Mouse (Mus musculus): ENCODE results near the gene Hikeshi. TPM values are rescaled to one million over a fixed set of nuclear protein-coding genes. Genes with fewer than 3 reads are reported as not detected.

The Hikeshi gene
- total and polyA plus RNA-seq, 3 experiments: 66.6 to 126 (median 67.5) TPM

GRCm38 (mm10) chr7:89903007-89903406, 38.0 kb downstream of the Hikeshi start:
- H3K4me3 ChIP-seq (replicated peaks in 1 of 3; ENCODE audit: low read depth in 2 of 3, low read length in 2 of 3, poor library complexity in 1 of 3): no peak overlapping the region
- H3K9ac ChIP-seq (ENCODE audit: insufficient read depth, low read depth): no peak overlapping the region
- no peaks in the 10 kb centered on the region for H3K9me3 ChIP-seq (replicated peaks; ENCODE audit: low read length)
- no peaks in the 10 kb centered on the region for H3K27me3 ChIP-seq (replicated peaks)
- H3K27ac ChIP-seq (ENCODE audit: insufficient read depth, low read depth): no peak overlapping the region
- no peaks in the 10 kb centered on the region for H3K79me2 ChIP-seq (replicated peaks; ENCODE audit: control insufficient read depth, extremely low read depth, insufficient read depth, poor library complexity, severe bottlenecking)
- no peaks in the 10 kb centered on the region for H3K36me3 ChIP-seq (replicated peaks in 1 of 2; ENCODE audit: control insufficient read depth in 1 of 2, insufficient read depth in 1 of 2, low read length in 1 of 2)
- no peak overlapping the region for H3K4me2 ChIP-seq (ENCODE audit: insufficient read depth, low read depth, poor library complexity, severe bottlenecking)
- no peak for TF ChIP-seq ZNF384 (IDR thresholded peaks at IDR 0.05; ENCODE audit: low read depth, low read length)
- TF ChIP-seq TBP (conservative IDR thresholded peaks at IDR 0.05; ENCODE audit: low read depth, low read length): no peak
- TF ChIP-seq SMC3 (IDR thresholded peaks at IDR 0.05; ENCODE audit: low read depth, low read length): no peak
- TF ChIP-seq USF1 (IDR thresholded peaks at IDR 0.05; ENCODE audit: low read depth, low read length): no peak
- TF ChIP-seq CTCF (conservative IDR thresholded peaks at IDR 0.05 in 1 of 2, IDR thresholded peaks at IDR 0.05 in 1 of 2; ENCODE audit: low read depth in 2 of 2, low read length in 2 of 2): no peak
- TF ChIP-seq KAT2A (IDR thresholded peaks at IDR 0.05; ENCODE audit: insufficient replicate concordance, low read length): no peak
- no peak for TF ChIP-seq TCF12 (IDR thresholded peaks at IDR 0.05; ENCODE audit: low read depth, low read length)
- no peak for TF ChIP-seq CHD1 (IDR thresholded peaks at IDR 0.05; ENCODE audit: low read depth, low read length)
- no peak for TF ChIP-seq POLR2A (IDR thresholded peaks at IDR 0.05; ENCODE audit: low read depth, low read length)
- TF ChIP-seq NELFE (IDR thresholded peaks at IDR 0.05; ENCODE audit: low read depth, low read length): no peak
- TF ChIP-seq GABPA (IDR thresholded peaks at IDR 0.05; ENCODE audit: insufficient replicate concordance, low read depth, low read length): no peak
- no peak for TF ChIP-seq ZC3H11A (IDR thresholded peaks at IDR 0.05; ENCODE audit: low read depth, low read length)
- TF ChIP-seq USF2 (conservative IDR thresholded peaks at IDR 0.05; ENCODE audit: low read depth, low read length): no peak
- in situ Hi-C loops (cut with MboI; ENCODE audit: low pct_ligation_motif_present, low pct_unique_long_range_greater_than_20kb, low sequenced_read_pairs) (no loop called here), dilution Hi-C loops (cut with MboI; ENCODE audit: extremely low pct_ligation_motif_present, extremely low pct_unique_long_range_greater_than_20kb, low sequenced_read_pairs) (no loop called here)
- H3K4me1 ChIP-seq (ENCODE audit: control insufficient read depth in 1 of 2, insufficient read depth in 2 of 2): no peaks in the 10 kb centered on the region
- DNase-seq (ENCODE audit: extremely low read depth): no peak

DNA sequence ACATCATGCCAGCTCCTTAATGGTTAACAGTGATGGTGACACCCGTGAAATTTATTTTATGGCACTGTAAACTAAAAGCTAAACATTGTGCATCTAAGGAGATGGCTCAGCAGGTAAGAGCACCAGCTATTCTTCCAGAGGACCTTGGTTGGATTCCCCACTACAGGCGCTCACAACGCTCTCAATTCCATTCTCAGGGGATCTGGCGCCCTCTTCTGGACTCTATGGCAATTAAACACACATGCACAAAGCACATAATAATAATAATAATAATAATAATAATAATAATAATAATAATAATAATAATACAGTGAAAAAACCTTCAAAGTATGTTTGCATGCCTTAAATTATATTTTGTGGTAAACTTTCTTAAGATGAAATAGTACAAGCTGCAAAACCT, 49.1 kb downstream of the Hikeshi start:
- peak; percentile 32 for DNase-seq (ENCODE audit: extremely low read depth)
- dilution Hi-C loops (cut with MboI; ENCODE audit: extremely low pct_ligation_motif_present, extremely low pct_unique_long_range_greater_than_20kb, low sequenced_read_pairs): no loop called here
- TF ChIP-seq RAD21 (IDR thresholded peaks at IDR 0.05; ENCODE audit: low read depth, low read length): peak; percentile 27
- TF ChIP-seq CTCF (conservative IDR thresholded peaks at IDR 0.05 in 1 of 2, IDR thresholded peaks at IDR 0.05 in 1 of 2; ENCODE audit: low read depth in 2 of 2, low read length in 2 of 2): peak; percentile 26 to 43; a peak in 3 of 4 replicates
- no peak for TF ChIP-seq USF2 (conservative IDR thresholded peaks at IDR 0.05; ENCODE audit: low read depth, low read length)

GRCm38 (mm10) chr7:89891412-89891811, 49.6 kb downstream of the Hikeshi start:
- Histone ChIP-seq H3K4me1 (ENCODE audit: control insufficient read depth in 1 of 2, insufficient read depth in 2 of 2) (peaks cover 0 to 2% of the 10 kb centered on the region in 2 experiments; a peak in 1 of 4 replicates), H3K27ac (ENCODE audit: insufficient read depth, low read depth) (no peak overlapping the region), H3K9ac (ENCODE audit: insufficient read depth, low read depth) (no peak overlapping the region), H3K27me3 (replicated peaks) (no peaks in the 10 kb centered on the region), H3K4me3 (replicated peaks in 1 of 3; ENCODE audit: low read depth in 2 of 3, low read length in 2 of 3, poor library complexity in 1 of 3) (no peak overlapping the region), H3K79me2 (replicated peaks; ENCODE audit: control insufficient read depth, extremely low read depth, insufficient read depth, poor library complexity, severe bottlenecking) (no peaks in the 10 kb centered on the region), H3K9me3 (replicated peaks; ENCODE audit: low read length) (no peaks in the 10 kb centered on the region), H3K36me3 (replicated peaks in 1 of 2; ENCODE audit: control insufficient read depth in 1 of 2, insufficient read depth in 1 of 2, low read length in 1 of 2) (no peaks in the 10 kb centered on the region), H3K4me2 (ENCODE audit: insufficient read depth, low read depth, poor library complexity, severe bottlenecking) (no peak overlapping the region)
- in situ Hi-C loops (cut with MboI; ENCODE audit: low pct_ligation_motif_present, low pct_unique_long_range_greater_than_20kb, low sequenced_read_pairs) (no loop called here), dilution Hi-C loops (cut with MboI; ENCODE audit: extremely low pct_ligation_motif_present, extremely low pct_unique_long_range_greater_than_20kb, low sequenced_read_pairs) (no loop called here)
- no peak for TF ChIP-seq RAD21 (IDR thresholded peaks at IDR 0.05; ENCODE audit: low read depth, low read length)
- no peak for TF ChIP-seq MYC (IDR thresholded peaks at IDR 0.05; ENCODE audit: low read depth, low read length)
- TF ChIP-seq USF1 (IDR thresholded peaks at IDR 0.05; ENCODE audit: low read depth, low read length): no peak
- no peak for TF ChIP-seq ZC3H11A (IDR thresholded peaks at IDR 0.05; ENCODE audit: low read depth, low read length)
- TF ChIP-seq MAFK (IDR thresholded peaks at IDR 0.05; ENCODE audit: insufficient replicate concordance, low read length): no peak
- DNase-seq (ENCODE audit: extremely low read depth): no peak

More for the DNA sequence above, 49.1 kb downstream of the Hikeshi start:
- in situ Hi-C loops (cut with MboI; ENCODE audit: low pct_ligation_motif_present, low pct_unique_long_range_greater_than_20kb, low sequenced_read_pairs): no loop called here
- Histone ChIP-seq H3K4me2 (ENCODE audit: insufficient read depth, low read depth, poor library complexity, severe bottlenecking) (no peak overlapping the region), H3K27me3 (replicated peaks) (no peaks in the 10 kb centered on the region), H3K9me3 (replicated peaks; ENCODE audit: low read length) (no peaks in the 10 kb centered on the region), H3K36me3 (replicated peaks in 1 of 2; ENCODE audit: control insufficient read depth in 1 of 2, insufficient read depth in 1 of 2, low read length in 1 of 2) (no peaks in the 10 kb centered on the region), H3K27ac (ENCODE audit: insufficient read depth, low read depth) (no peak overlapping the region), H3K4me3 (replicated peaks in 1 of 3; ENCODE audit: low read depth in 2 of 3, low read length in 2 of 3, poor library complexity in 1 of 3) (no peak overlapping the region), H3K9ac (ENCODE audit: insufficient read depth, low read depth) (no peak overlapping the region), H3K79me2 (replicated peaks; ENCODE audit: control insufficient read depth, extremely low read depth, insufficient read depth, poor library complexity, severe bottlenecking) (no peaks in the 10 kb centered on the region), H3K4me1 (ENCODE audit: control insufficient read depth in 1 of 2, insufficient read depth in 2 of 2) (peaks cover 0 to 2% of the 10 kb centered on the region in 2 experiments; a peak in 1 of 4 replicates)

All from CH12.LX (cell line).